Mouse (Mus musculus) midbrain, embryonic 11.5 days (tissue): ENCODE measurements at regions not wholly inside any gene's neighbourhood (a gene's known extent, or its start where the extent isn't known, plus 50 kb on each side); places are given as distances from the start of the nearest gene placed in this dataset.

Source experiments
- ATAC-seq: fragments of 200-750 bp; cut with Nextera tagmentation; 2 replicates; pipeline ENCODE4 v1.8.0; 2017; ENCODE audit warnings: moderate TSS enrichment, moderate library complexity; ENCODE audit not compliant: low FRiP score
- DNase-seq: peaks from one replicate; pipeline ENCODE4 v3.0.0; 2015; ENCODE audit warnings: low spot score; ENCODE audit errors: missing footprints
- H3K27ac ChIP-seq: fragments of 300-500 bp; sonication (generic); 2 replicates; pipeline ENCODE4 v1.5.1; 2014; ENCODE audit warnings: low read depth, low read length
- H3K27me3 ChIP-seq: fragments of 300-500 bp; sonication (generic); 2 replicates; pipeline ENCODE4 v1.6.1; 2014; ENCODE audit warnings: mild to moderate bottlenecking, low read length, moderate library complexity, mixed read lengths; ENCODE audit not compliant: control insufficient read depth, insufficient read depth
- H3K36me3 ChIP-seq: fragments of 300-500 bp; sonication (generic); 2 replicates; pipeline ENCODE4 v1.6.1; 2014; ENCODE audit warnings: mild to moderate bottlenecking, low read length, moderate library complexity, mixed read lengths; ENCODE audit not compliant: control insufficient read depth, insufficient read depth
- H3K4me1 ChIP-seq: fragments of 300-500 bp; sonication (generic); 2 replicates; pipeline ENCODE4 v1.6.1; 2014; ENCODE audit warnings: low read length; ENCODE audit not compliant: control insufficient read depth, insufficient read depth
- H3K4me2 ChIP-seq: fragments of 300-500 bp; sonication (generic); 2 replicates; pipeline ENCODE4 v1.6.1; 2014; ENCODE audit warnings: mild to moderate bottlenecking, moderate library complexity
- H3K4me3 ChIP-seq: fragments of 300-500 bp; sonication (generic); 2 replicates; pipeline ENCODE4 v1.5.1; 2014; ENCODE audit warnings: low read depth, low read length
- H3K9ac ChIP-seq: fragments of 300-500 bp; sonication (generic); 2 replicates; pipeline ENCODE4 v1.6.1; 2014; ENCODE audit warnings: low read length
- H3K9me3 ChIP-seq: fragments of 300-500 bp; sonication (generic); 2 replicates; pipeline ENCODE4 v1.6.1; 2016; ENCODE audit warnings: low read length; ENCODE audit not compliant: control insufficient read depth
- WGBS: fragments of 180-500 bp; shearing (Covaris S2); extraction: QIAGEN DNeasy Blood & Tissue Kit; methylation state at CpG from one replicate; pipeline ENCODE4 v1.1.7; 2014; 5-methylcytosine and 5-hydroxymethylcytosine counted together

- Histone ChIP-seq H3K4me2 (no peak overlapping the region), H3K4me1 (no peaks in the 10 kb centered on the region), H3K27ac (no peak overlapping the region), H3K9me3 (no peaks in the 10 kb centered on the region), H3K36me3 (no peaks in the 10 kb centered on the region), H3K27me3 (no peaks in the 10 kb centered on the region), H3K9ac (no peak overlapping the region), H3K4me3 (no peak overlapping the region)
- DNase-seq (no peak), ATAC-seq (no peak)
- WGBS: 85% methylated on average over 10 of the region's 10 CpGs
Observed at GRCm38 (mm10) chr8:112332021-112332420, 237.8 kb upstream of the Cntnap4 start.

- Histone ChIP-seq H3K27me3 (no peaks in the 10 kb centered on the region), H3K4me1 (no peaks in the 10 kb centered on the region), H3K36me3 (no peaks in the 10 kb centered on the region), H3K27ac (no peak overlapping the region), H3K4me3 (no peak overlapping the region), H3K4me2 (no peak overlapping the region), H3K9ac (no peak overlapping the region), H3K9me3 (no peaks in the 10 kb centered on the region)
- WGBS: 80% methylated on average over 3 of the region's 3 CpGs
- no peak for DNase-seq
- ATAC-seq: no peak
Observed at GRCm38 (mm10) chr8:112309816-112310215, 260.0 kb upstream of the Cntnap4 start.

DNA sequence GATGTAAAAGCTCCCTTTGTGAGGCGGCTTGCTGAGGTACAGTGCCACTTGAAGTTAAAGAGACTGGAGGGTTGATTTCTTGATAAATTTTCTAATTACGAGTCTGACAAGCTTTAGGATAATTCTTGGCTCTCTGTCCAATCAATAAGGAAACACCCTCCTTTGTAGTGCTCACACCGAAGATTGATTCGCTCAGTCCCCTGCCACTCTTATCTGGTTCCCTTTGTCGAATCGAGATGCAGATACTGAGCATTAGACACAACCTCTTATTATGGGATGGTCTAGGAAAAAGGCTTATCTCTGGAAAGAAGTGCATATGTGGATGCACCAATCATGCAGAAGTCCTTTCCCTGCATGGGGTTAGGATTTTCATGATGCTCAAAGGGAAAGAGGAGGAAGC is 261.5 kb upstream of the Cntnap4 start:
- DNase-seq (no peak), ATAC-seq (no peak)
- Histone ChIP-seq H3K36me3 (no peaks in the 10 kb centered on the region), H3K4me1 (no peaks in the 10 kb centered on the region), H3K4me3 (no peak overlapping the region), H3K27ac (no peak overlapping the region), H3K27me3 (no peaks in the 10 kb centered on the region), H3K9ac (no peak overlapping the region), H3K9me3 (no peaks in the 10 kb centered on the region), H3K4me2 (no peak overlapping the region)
- WGBS: 86% methylated on average over 6 of the region's 6 CpGs

- Histone ChIP-seq H3K9ac (no peak overlapping the region), H3K4me1 (no peaks in the 10 kb centered on the region), H3K27me3 (no peaks in the 10 kb centered on the region), H3K4me3 (no peak overlapping the region), H3K36me3 (no peaks in the 10 kb centered on the region), H3K9me3 (no peaks in the 10 kb centered on the region), H3K4me2 (no peak overlapping the region), H3K27ac (no peak overlapping the region)
- DNase-seq: no peak
- 88% methylated on average over 8 of the region's 8 CpGs for WGBS
- no peak for ATAC-seq
Observed at GRCm38 (mm10) chr8:112297021-112297420, 272.8 kb upstream of the Cntnap4 start.

DNA sequence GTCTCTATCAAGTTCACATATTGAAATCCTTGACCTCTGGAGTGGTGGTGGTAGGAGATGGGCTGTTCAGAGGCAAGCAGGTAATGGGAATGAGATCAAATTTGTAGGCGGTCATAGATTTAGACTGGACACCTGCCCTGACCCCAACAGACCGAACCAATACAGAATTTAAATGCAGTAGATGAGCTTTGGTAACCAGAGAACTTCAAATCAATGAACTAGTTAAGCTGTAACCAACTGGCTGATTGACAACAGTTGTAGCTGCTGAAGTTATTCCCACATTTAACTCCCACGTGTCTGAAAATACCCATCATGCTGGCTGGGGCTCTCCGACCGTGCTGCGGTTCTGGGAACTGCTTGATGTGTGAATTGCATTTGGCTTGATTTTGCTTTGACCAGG is 268.5 kb upstream of the Gm6793 start:
- 92% methylated on average over 6 of the region's 6 CpGs for WGBS
- Histone ChIP-seq H3K9ac (no peak overlapping the region), H3K36me3 (no peaks in the 10 kb centered on the region), H3K9me3 (no peaks in the 10 kb centered on the region), H3K4me2 (no peak overlapping the region), H3K4me1 (no peaks in the 10 kb centered on the region), H3K27ac (no peak overlapping the region), H3K4me3 (no peak overlapping the region), H3K27me3 (no peaks in the 10 kb centered on the region)
- ATAC-seq (no peak), DNase-seq (no peak)

DNA sequence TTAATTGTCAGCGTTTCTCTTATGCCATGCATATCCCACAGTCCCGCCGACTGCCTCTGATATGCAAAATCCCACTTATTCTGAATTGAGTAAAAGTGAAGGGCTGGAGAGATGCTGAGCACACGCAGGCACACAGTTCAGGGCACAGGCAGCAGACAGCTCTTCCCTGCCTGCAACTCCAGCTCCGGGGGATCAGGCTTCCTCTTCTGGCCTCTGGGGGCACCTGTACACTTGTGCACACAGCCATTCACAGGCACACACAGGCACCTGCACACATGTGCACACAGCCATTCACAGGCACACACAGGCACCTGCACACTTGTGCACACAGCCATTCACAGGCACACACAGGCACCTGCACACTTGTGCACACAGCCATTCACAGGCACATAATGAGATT is 254.8 kb upstream of the Gm6793 start:
- peak; percentile 72 for ATAC-seq
- Histone ChIP-seq H3K4me3 (no peak overlapping the region), H3K36me3 (no peaks in the 10 kb centered on the region), H3K9me3 (no peaks in the 10 kb centered on the region), H3K4me2 (peak overlapping the region; percentile 34), H3K27me3 (no peaks in the 10 kb centered on the region), H3K4me1 (peaks cover 14% of the 10 kb centered on the region), H3K9ac (no peak overlapping the region), H3K27ac (no peak overlapping the region; the same call in 1 of the 2 replicates)
- 30% methylated on average over 5 of the region's 5 CpGs for WGBS
- DNase-seq: no peak

- H3K27me3 ChIP-seq: no peaks in the 10 kb centered on the region
- H3K4me2 ChIP-seq: peak overlapping the region; percentile 34
- no peak overlapping the region for H3K9ac ChIP-seq
- ATAC-seq (peak; percentile 74), DNase-seq (peak; percentile 88)
- no peaks in the 10 kb centered on the region for H3K36me3 ChIP-seq
- H3K9me3 ChIP-seq: no peaks in the 10 kb centered on the region
- 32% methylated on average over 8 of the region's 8 CpGs for WGBS
- H3K4me1 ChIP-seq: peaks cover 14% of the 10 kb centered on the region
- no peak overlapping the region; the same call in 1 of the 2 replicates for H3K27ac ChIP-seq
- no peak overlapping the region for H3K4me3 ChIP-seq
Observed at GRCm38 (mm10) chr8:112269214-112269566, 254.4 kb upstream of the Gm6793 start.

- H3K4me2 ChIP-seq: peak overlapping the region; percentile 34; the same call in 1 of the 2 replicates
- 43% methylated on average over 9 of the region's 9 CpGs for WGBS
Observed at GRCm38 (mm10) chr8:112268544-112269213, 253.8 kb upstream of the Gm6793 start.

GRCm38 (mm10) chr8:112257922-112258475 is 243.2 kb upstream of the Gm6793 start:
- Histone ChIP-seq H3K4me2 (peak overlapping the region; percentile 50), H3K4me1 (peaks cover 10% of the 10 kb centered on the region; the same call in 1 of the 2 replicates), H3K9ac (peak overlapping the region; percentile 38), H3K27me3 (no peaks in the 10 kb centered on the region), H3K4me3 (peak overlapping the region; percentile 25), H3K9me3 (no peaks in the 10 kb centered on the region), H3K36me3 (no peaks in the 10 kb centered on the region), H3K27ac (no peak overlapping the region)
- 31% methylated on average over 13 of the region's 13 CpGs for WGBS
- DNase-seq: peak; percentile 89
- ATAC-seq: peak; percentile 30; the same call in 1 of the 2 replicates

More at GRCm38 (mm10) chr8:112268544-112269213, 253.8 kb upstream of the Gm6793 start:
- peak; percentile 73 for ATAC-seq
- Histone ChIP-seq H3K27me3 (no peaks in the 10 kb centered on the region), H3K36me3 (no peaks in the 10 kb centered on the region), H3K4me3 (no peak overlapping the region), H3K9ac (no peak overlapping the region), H3K27ac (peak overlapping the region; percentile 44), H3K9me3 (no peaks in the 10 kb centered on the region), H3K4me1 (peaks cover 14% of the 10 kb centered on the region)
- DNase-seq: peak; percentile 88
